Mouse (Mus musculus) layer of hippocampus, adult 9-10 months (tissue): ENCODE measurements at regions not wholly inside any gene's neighbourhood (a gene's known extent, or its start where the extent isn't known, plus 50 kb on each side); places are given as distances from the start of the nearest gene placed in this dataset.
"Not testable (repeated sequence)": the region's sequence is repeated elsewhere in the genome, so short reads cannot be mapped to it uniquely, and the experiment has no call there.

Experiments
- DNase-seq: peaks from one replicate; pipeline ENCODE4 v3.0.0; 2022; ENCODE audit warnings: low spot score

DNA sequence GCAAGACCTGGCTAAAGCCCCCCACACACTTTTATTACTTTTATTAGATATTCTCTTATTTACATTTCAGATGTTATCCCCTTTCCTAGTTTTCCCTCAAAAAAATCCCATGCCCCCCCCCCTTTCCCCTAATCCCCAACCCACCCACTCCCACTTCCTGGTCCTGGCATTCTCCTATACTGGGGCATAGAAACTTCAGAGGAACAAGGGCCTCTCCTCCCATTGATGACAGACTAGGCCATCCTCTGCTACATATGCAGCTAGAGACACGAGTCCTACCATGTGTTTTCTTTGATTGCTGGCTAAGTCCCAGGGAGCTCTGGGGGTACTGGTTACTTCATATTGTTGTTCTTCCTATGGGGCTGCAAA, 116.8 kb downstream of the Rfpl4b start:
- DNase-seq = not testable (repeated sequence)

DNA sequence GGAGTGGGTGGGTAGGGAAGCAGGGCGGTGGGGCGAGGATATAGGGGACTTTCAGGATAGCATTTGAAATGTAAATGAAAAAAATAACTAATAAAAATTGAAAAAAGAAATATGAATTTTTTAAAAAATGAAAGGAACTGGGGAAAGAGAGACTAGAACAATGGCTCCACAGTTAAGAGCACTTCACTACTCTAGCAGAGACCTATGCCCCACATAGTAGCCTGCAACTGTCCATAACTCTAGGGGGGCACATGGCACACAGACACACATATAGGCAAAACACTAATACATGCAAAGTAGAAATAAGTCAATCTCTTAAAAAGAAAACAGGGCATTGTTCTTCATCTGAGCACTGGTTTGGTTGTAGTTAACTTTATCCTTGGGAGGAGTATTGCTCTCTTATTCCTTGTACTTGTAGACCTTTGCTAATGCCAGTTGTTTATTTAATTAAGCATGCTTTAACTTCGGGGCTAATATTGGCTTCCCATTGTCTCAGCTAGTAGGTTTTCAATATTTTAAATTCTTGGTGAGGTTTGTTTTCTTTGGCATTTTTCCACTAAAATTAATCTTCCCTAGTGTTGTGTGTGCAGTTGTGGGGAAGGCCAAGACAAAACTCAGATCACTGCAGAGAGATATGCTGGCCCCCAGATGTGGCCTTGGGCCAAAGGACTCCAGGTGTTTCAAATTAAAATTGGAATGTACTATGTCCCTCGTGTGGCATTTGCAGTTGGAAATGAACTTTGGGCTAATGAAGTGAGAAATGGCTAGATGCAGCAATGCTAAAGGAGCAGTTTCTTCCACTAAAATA, 117.4 kb downstream of the Rfpl4b start:
- no peak for DNase-seq

DNA sequence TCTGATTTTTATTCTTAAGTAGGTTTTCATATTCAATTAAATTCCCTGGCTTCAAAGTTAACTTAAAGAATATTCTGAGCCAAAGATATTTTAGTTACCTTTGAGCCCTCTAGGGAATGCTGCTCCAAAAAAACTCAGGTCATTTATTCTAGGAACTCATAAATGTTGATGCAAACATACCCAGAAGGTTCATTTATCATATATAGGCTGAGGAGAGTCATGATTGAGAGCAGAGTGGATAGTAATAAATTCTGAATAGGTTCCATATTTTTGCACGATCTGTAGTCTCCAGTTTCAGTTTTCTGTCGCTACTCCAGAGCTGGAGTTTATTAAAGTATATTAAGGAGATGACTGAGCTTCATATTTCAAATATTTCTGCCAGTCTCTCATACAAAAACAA, 144.1 kb downstream of the Rfpl4b start:
- no peak for DNase-seq

GRCm38 (mm10) chr10:38668610-38669009, 153.0 kb downstream of the Rfpl4b start:
- DNase-seq = no peak

DNA sequence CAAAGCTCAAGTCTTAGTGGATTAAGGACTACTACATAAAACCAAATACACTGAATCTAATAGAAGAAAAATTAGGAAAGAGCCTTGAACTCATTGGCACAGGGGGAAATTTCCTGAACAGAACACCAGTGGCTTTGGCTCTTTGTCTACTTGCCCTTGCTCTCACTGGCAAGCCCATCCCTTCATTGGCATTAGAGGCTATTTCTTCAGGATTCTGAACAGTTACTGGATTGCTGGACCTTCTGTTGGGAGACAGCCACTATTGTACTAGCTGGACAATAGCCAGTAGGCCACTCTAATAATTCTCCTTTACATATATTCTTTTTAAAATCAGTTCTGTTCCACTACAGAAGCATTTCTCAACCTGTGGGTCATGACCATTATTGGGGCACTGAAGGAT, 153.7 kb downstream of the Rfpl4b start:
- DNase-seq = no peak

DNA sequence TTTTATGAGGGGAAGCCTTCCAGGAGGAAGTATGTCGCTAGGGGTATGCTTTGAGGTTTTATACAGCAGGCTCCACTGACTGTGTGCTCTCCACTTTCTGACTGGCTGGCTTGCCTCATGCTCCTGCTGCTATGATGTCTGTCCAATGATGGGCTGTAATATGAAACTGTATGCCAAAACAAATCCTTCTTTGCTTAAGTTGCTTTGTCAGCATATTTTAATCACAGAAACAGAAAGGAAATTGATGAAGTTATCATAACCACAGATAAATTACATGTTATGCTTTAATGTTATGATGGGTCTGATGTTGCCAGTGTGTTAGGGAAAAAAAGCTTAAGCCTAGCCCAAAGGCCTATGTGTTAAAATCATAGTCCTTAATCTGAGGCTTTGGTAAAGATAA, 185.9 kb downstream of the Rfpl4b start:
- DNase-seq = no peak

- no peak for DNase-seq
Measured at GRCm38 (mm10) chr10:38629907-38630505, 191.6 kb downstream of the Rfpl4b start.

GRCm38 (mm10) chr10:38623399-38623798, 198.2 kb downstream of the Rfpl4b start:
- no peak for DNase-seq

GRCm38 (mm10) chr10:38609606-38610510, 211.7 kb downstream of the Rfpl4b start:
- no peak for DNase-seq

- no peak for DNase-seq
Measured at GRCm38 (mm10) chr10:38586061-38586460, 235.5 kb downstream of the Rfpl4b start.

GRCm38 (mm10) chr10:38575726-38576125, 245.9 kb downstream of the Rfpl4b start:
- no peak for DNase-seq

GRCm38 (mm10) chr10:38573728-38574127, 247.9 kb downstream of the Rfpl4b start:
- no peak for DNase-seq

DNA sequence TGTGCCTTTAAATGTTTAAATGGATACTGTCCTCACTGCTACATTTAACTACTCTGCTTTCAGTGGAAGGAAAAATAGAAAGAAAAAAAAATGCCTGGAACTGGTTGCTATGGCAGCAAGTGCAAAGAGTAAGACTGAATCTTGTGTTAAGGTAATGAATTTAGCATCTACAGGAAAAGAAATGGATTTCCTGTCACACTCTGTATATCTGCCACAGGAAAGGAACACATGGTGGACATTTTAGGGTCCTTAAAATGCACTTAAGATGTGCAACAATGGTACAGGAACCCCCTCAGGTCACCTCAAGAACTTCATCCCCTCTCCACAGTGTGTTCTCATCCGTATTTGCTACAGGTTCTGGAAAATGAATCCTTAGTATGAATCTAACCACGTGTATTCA, 248.4 kb downstream of the Rfpl4b start:
- DNase-seq = no peak

GRCm38 (mm10) chr10:38567270-38567669, 254.3 kb downstream of the Rfpl4b start:
- no peak for DNase-seq

DNA sequence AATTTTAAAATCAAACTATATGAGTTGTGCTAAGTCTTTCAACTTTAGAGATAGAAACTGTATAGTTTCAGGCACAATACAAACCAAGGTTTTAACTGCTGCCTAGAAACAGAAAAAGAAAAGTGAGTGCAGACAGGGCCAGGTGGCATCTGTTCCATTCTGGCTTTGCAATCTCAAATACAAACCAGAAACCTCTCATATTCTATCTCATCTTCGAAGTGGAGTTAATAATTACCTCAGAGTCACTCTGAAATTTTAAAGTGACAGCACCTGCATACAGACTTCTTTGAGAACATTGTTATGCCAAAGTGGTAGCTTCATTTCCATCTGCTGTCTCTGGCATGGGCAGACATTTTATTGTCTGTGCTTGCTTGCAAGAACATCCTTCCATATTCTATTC, 255.2 kb downstream of the Rfpl4b start:
- DNase-seq = no peak

DNA sequence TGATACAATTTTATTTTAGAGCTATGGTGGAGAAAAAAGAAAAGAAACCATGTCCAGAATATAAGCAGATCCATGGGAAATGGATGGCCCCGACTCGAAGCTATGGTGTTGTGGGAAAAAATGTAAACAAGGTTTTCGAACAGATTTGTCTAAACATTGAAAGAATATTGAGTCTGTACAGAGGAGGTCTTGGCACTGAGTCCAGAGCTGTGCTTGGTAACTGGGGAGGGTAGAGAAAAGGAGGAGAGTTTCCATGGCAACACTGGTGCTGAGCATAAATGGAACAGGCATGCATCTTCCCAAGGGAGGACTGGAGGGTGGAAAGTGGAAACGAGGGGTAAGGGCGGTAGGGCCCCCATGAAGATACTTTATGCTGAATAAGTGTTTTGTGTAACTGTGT, 266.5 kb downstream of the Rfpl4b start:
- DNase-seq = peak; percentile 37

DNA sequence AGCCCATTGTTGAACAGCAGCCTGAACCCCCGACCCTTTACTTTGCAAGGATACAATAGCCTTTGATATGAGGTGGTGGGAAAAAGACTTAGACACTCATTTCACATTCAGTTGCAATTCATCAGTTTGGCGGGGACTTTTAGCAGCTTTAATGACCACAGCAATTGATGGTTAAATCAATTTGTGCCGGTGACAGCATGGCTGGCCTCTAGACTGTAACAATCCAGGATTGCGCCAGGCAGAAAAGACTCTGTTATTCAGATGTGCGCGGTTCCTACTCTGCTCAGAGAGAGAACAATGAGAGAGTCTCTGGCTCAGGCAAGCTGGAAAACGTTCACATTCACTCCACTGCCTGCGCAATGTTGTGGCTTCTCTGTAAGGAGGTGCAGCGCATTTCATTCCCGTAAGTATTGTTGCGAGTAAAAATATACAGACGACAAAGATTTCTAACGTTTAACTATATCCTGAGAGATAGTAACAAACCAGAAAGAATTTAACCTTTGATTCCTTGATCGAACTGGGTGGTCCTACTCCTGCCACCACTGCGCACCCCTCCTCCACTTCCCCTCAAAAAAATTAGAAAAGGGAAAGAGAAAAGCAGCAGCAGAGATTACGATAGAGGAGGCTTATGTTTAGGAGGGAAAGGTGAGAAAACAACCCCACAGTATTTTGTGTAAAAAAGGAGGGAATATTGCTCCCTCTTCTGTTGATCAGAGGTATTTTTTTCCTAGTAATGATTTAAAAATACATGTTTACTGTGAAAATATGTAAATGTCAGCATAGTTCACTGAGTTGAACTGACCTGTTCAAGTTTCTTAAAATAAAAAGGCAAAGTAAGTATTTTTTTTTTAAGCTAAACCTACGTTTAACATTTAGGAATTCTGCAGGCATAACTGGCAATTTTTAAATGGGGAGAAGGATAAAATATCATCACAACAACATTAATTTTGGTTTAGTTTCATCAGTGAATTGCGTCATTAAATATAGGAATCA, 267.6 kb downstream of the Rfpl4b start:
- no peak for DNase-seq

GRCm38 (mm10) chr10:38553326-38553687, 268.3 kb downstream of the Rfpl4b start:
- no peak for DNase-seq

DNA sequence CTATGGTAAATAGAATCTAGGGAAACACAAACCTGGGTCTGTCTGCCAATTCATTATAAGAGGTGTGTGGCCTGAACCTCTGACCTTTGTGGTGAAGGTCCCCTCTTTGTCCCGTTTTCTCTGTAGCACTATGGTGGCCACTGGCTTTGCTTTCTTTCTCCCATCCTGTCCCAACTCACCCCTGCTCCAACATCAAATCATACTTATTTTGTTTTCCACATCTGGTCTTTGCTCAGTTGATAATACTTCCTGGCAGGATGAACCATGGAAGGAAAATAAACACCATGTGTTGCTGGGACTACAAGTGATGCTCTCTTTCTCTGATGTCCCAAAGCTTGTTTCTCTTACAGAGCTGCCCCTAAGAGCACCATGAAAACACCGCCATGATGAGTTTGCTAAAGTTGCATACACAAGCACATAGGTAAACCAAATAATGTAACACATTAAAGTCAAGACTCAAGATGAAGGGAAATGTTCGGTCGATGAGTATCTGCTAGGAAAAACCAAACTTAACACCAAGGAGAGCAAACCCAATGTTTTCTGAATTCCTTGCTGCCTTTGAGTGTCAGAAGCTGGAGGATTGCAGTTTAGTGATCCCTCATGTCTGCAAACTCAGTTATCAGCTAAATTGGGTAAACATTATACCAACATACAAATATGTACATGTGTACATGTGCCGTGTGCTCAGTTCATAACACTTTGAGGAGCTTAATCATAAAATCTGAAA, 269.1 kb downstream of the Rfpl4b start:
- DNase-seq = no peak

GRCm38 (mm10) chr10:38540031-38540430, 281.5 kb downstream of the Rfpl4b start:
- DNase-seq = no peak

GRCm38 (mm10) chr10:38538766-38539165, 282.8 kb downstream of the Rfpl4b start:
- no peak for DNase-seq
